Mouse (Mus musculus) lung, postnatal 36 days (tissue): Measurements from ENCODE around the gene Sirpa.

Experiments
- DNase-seq: peaks from one replicate; pipeline ENCODE4 v3.0.0; 2022; ENCODE audit warnings: mixed read lengths

Sirpa gene

GRCm38 (mm10) chr2:129606899-129607298, 14.3 kb downstream of the Sirpa start:
- DNase-seq, result no peak

GRCm38 (mm10) chr2:129613971-129614370, 21.3 kb downstream of the Sirpa start:
- DNase-seq, result peak; percentile 21

GRCm38 (mm10) chr2:129614482-129615185, 22.0 kb downstream of the Sirpa start:
- no peak for DNase-seq

- DNase-seq, result no peak
Measured at GRCm38 (mm10) chr2:129620148-129620547, 27.5 kb downstream of the Sirpa start.

GRCm38 (mm10) chr2:129620881-129621280, 28.2 kb downstream of the Sirpa start:
- no peak for DNase-seq

- DNase-seq, result no peak
Measured at GRCm38 (mm10) chr2:129621654-129622490, 29.2 kb downstream of the Sirpa start.

- no peak for DNase-seq
Measured at GRCm38 (mm10) chr2:129622918-129623317, 30.3 kb downstream of the Sirpa start.

- DNase-seq, result no peak
Measured at GRCm38 (mm10) chr2:129623771-129624170, 31.1 kb downstream of the Sirpa start.

GRCm38 (mm10) chr2:129624246-129624918, 31.7 kb downstream of the Sirpa start:
- peak; percentile 59 for DNase-seq

- DNase-seq, result peak; percentile 58
Measured at GRCm38 (mm10) chr2:129624956-129625355, 32.3 kb downstream of the Sirpa start.

- no peak for DNase-seq
Measured at GRCm38 (mm10) chr2:129625845-129626244, 33.2 kb downstream of the Sirpa start.

- no peak for DNase-seq
Measured at GRCm38 (mm10) chr2:129626621-129627061, 34.0 kb downstream of the Sirpa start.

- no peak for DNase-seq
Measured at GRCm38 (mm10) chr2:129627133-129627532, 34.5 kb downstream of the Sirpa start.

GRCm38 (mm10) chr2:129627811-129628210, 35.2 kb downstream of the Sirpa start:
- no peak for DNase-seq

- DNase-seq, result no peak
Measured at GRCm38 (mm10) chr2:129628456-129629185, 36.0 kb downstream of the Sirpa start.

GRCm38 (mm10) chr2:129629786-129630531, 37.3 kb downstream of the Sirpa start:
- DNase-seq, result no peak

- no peak for DNase-seq
Measured at GRCm38 (mm10) chr2:129630532-129630886, 37.9 kb downstream of the Sirpa start.

GRCm38 (mm10) chr2:129630978-129631660, 38.5 kb downstream of the Sirpa start:
- no peak for DNase-seq

GRCm38 (mm10) chr2:129632324-129632723, 39.7 kb downstream of the Sirpa start:
- no peak for DNase-seq

- DNase-seq, result peak; percentile 93
Measured at GRCm38 (mm10) chr2:129633077-129633732, 40.6 kb downstream of the Sirpa start.

GRCm38 (mm10) chr2:129633982-129634381, 41.3 kb downstream of the Sirpa start:
- no peak for DNase-seq
